Mouse (Mus musculus) splenic B cell, adult 2 months (primary cell): ENCODE data around the gene Pfn5.
"Not testable (repeated sequence)": the region's sequence is repeated elsewhere in the genome, so short reads cannot be mapped to it uniquely, and the experiment has no call there.

ENCODE experiments used
- DNase-seq: peaks from one replicate; pipeline ENCODE4 v3.0.0-alpha.2; 2011; ENCODE audit warnings: low read depth, low spot score
- H3K27me3 ChIP-seq: 2 replicates; pipeline ENCODE4 v1.6.1; 2012; ENCODE audit warnings: mild to moderate bottlenecking, low read length, moderate library complexity, mixed read lengths; ENCODE audit not compliant: control insufficient read depth, poor library complexity, insufficient read depth, severe bottlenecking
- H3K36me3 ChIP-seq: 2 replicates; pipeline ENCODE4 v1.6.1; 2012; ENCODE audit warnings: mild to moderate bottlenecking, low read length, moderate library complexity, mixed read lengths; ENCODE audit not compliant: control insufficient read depth, poor library complexity, insufficient read depth, severe bottlenecking

Gene Pfn5

DNA sequence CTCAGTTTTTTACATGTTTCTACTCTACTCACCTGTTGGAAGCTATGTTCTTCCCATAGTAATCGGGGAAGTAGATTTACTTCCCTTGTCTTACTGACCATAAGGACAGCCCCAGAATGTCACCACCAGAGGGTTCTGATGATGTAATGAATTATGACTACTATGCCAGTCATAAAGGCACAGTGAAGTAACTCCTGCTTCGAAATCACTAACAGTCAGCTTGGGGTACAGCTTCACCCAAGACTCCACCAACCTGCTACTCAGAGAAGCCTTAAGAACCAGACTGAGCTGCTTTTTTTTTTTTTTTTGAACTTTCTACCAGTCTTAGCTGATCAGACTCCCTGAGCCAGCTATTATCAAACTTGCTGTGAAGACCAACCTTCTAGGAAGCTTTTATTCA is at the start of gene Pfn5, which contains the start of gene Asb12:
Pfn5 (plus strand) TSS at position 218 of the 400 bp plus-strand sequence.
Asb12 (minus strand) TSS at position 101 of the 400 bp plus-strand sequence.
- no peak for DNase-seq
- no peaks in the 10 kb centered on the region for H3K27me3 ChIP-seq
- H3K36me3 ChIP-seq, result no peaks in the 10 kb centered on the region

DNA sequence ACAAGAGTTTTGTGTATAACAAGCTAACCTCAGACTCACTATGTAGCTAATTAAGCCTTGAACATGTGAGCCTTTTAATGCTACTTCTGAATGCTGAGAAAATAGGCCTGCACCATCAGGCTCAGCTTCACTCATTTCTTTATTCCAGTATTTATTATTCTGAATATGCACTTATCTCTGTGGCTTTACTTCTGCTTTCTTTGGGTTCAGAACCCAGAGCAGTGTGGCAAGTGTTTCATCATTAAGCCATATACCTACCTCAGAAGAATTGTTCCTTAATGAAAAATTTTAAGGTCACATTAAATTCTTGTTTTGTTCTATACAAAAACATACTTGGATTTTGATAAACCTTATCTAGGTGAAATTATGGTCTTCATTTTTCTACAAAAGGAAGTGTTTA is 34.0 kb upstream of the Pfn5 start:
- DNase-seq, result no peak

DNA sequence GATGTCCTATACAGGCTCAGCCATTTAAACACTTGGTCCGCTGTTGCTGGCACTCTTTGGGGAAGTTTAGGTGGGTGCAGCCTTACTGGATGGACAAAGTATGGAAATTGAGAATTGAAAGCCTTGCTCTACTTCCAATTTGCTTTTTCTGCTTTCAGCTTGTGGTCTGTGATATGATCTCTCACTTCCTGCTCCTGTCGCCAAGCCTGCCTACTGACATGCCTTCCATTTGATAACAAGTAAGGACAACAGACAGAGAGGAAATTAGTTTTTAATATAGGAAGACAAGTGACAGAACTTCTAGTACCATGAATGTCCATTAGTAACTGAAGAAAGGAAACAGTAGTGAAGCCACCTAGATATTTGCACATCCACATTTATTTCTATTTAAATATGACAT is 32.7 kb upstream of the Pfn5 start:
- Histone ChIP-seq H3K27me3 (no peaks in the 10 kb centered on the region), H3K36me3 (no peaks in the 10 kb centered on the region)
- DNase-seq, result no peak

More for the DNA sequence above, 34.0 kb upstream of the Pfn5 start:
- no peaks in the 10 kb centered on the region for H3K36me3 ChIP-seq
- no peaks in the 10 kb centered on the region for H3K27me3 ChIP-seq

DNA sequence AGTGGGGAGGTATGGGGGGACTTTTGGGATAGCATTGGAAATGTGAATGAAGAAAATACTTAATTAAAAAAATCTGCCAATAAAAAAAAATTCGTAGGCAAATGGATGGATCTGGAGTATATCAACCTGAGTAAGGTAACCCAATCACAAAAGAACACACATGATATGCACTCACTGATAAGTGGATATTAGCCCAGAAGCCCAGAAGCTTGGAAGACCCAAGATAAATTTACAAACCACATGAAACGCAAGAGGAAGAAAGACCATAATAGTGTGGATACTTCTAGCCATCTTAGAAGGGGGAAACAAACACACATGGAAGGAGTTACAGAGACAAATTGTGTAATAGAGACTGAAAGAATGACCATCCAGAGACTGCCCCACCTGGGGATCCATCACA is 22.4 kb upstream of the Pfn5 start:
- H3K27me3 ChIP-seq, H3K36me3 ChIP-seq, DNase-seq: not testable (repeated sequence)

DNA sequence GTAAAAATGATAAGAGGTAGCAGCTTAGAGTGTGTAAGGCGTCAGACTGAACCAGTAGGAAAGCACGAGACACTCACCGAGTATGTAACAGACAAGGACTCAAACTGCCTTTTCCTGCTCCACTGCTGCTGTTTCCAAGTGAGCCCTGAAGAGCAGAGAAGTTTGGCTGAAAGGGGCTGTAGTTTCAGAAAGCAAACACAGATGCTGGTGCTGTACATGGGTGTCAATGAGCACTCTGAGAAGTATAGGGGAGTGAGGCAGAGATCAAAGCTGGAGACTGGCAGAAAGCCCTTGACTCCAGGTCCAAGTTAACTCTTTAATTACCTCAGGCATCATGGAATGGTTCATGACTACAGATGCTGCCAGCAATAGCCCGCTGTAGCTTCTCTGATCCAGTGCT is 3.6 kb upstream of the Pfn5 start:
- H3K27me3 ChIP-seq, result no peaks in the 10 kb centered on the region
- DNase-seq, result no peak
- H3K36me3 ChIP-seq, result no peaks in the 10 kb centered on the region

DNA sequence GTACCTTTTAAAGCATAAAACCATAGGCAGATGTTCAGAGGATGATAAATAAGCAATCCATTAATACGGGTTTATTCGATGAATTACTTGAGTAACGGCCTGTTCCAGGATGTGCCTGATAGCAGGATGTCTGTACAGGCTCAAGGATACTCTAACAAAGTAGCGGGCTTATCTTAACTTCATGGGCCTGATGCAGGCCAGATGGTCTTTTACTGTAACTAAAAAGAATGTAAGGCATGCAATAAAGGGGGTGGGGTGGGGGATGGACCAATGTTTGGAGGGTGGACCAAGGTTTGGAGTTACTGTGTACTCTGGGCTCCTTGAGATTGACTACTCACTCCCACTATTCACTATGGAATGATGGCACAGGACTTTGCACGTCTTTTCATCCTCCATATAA is 42.7 kb downstream of the Pfn5 start:
- Histone ChIP-seq H3K36me3 (no peaks in the 10 kb centered on the region), H3K27me3 (no peaks in the 10 kb centered on the region)
- DNase-seq, result no peak
